Mouse (Mus musculus) embryonic facial prominence, embryonic 10.5 days (tissue): ENCODE data around the gene Cplx3. TPM values are rescaled to one million over a fixed set of nuclear protein-coding genes. Genes with fewer than 3 reads are reported as not detected.

Experiments
- DNase-seq: peaks from one replicate; pipeline ENCODE4 v3.0.0-alpha.2; 2017; ENCODE audit warnings: low spot score
- H3K27ac ChIP-seq: fragments of 300-500 bp; sonication (generic); replicated peaks from 2 replicates; pipeline ENCODE4 v1.5.1; 2016; ENCODE audit warnings: mild to moderate bottlenecking
- H3K27me3 ChIP-seq: fragments of 300-500 bp; sonication (generic); replicated peaks from 2 replicates; pipeline ENCODE4 v1.6.1; 2016; ENCODE audit warnings: low read depth, mild to moderate bottlenecking; ENCODE audit not compliant: poor library complexity, severe bottlenecking
- H3K36me3 ChIP-seq: fragments of 300-500 bp; sonication (generic); replicated peaks from 2 replicates; pipeline ENCODE4 v1.6.1; 2016; ENCODE audit warnings: mild to moderate bottlenecking, moderate library complexity
- H3K4me1 ChIP-seq: fragments of 300-500 bp; sonication (generic); 2 replicates; pipeline ENCODE4 v1.6.1; 2016
- H3K4me3 ChIP-seq: fragments of 300-500 bp; sonication (generic); 2 replicates; pipeline ENCODE4 v1.5.1; 2016; ENCODE audit warnings: mild to moderate bottlenecking, moderate library complexity
- H3K9me3 ChIP-seq: fragments of 300-500 bp; sonication (generic); 2 replicates; pipeline ENCODE4 v1.6.1; 2016; ENCODE audit warnings: mild to moderate bottlenecking
- WGBS: fragments of 180-500 bp; shearing (Covaris S2); methylation state at CpG from one replicate; pipeline ENCODE4 v1.1.7; 2016; 5-methylcytosine and 5-hydroxymethylcytosine counted together
- polyA plus RNA-seq: library from polyadenylated mRNA; unstranded; fragments of >200 nt; fragmentation: Nextera tagmentation; extraction: Ambion mirVana; gene quantifications from 2 replicates; pipeline ENCODE4 v1.2.1, GENCODE M21; 2016

The Cplx3 gene
- polyA plus RNA-seq: 1.6 and 1.8 TPM in 2 replicates

DNA sequence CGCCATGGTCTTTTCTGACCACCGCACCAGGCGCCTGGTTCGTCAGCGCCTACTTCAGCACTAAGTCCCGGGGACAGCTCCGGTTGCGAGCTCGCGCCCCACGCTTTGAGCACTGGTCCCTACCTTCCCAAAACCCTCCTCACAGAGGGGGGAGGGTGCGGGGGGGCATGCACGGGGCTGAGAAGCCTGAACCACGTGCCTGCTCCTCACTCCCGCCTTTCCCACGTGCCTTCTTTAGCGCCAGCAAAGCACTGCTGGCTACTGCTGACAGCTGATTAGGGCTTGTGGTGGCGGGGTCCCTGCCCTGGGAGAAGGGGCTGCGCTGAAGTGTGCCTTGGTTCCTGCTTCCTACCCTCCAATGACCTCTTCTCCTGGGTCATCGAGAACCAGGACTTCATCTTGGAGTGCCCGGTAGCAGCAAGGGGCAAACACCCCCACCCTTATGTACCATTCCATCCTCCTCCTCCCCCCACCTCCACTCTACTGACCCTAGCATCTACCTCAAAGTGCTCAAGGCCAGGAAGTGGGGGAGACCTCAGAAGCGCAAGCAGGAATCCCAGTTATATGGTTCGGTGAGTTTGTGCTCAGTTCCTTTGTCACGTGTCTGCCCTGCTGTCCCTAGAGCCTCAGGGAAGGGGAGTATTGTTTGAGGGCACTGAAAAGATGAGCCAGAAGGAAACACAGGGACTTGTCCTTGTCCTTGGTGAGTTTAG lies at the start of gene Cplx3:
Gene Cplx3 (minus strand): TSS at position 143 of the 713 bp plus-strand sequence.
- Histone ChIP-seq H3K36me3 (no peaks in the 10 kb centered on the region), H3K9me3 (no peaks in the 10 kb centered on the region), H3K27me3 (peaks cover 23% of the 10 kb centered on the region), H3K4me1 (peaks cover 24% of the 10 kb centered on the region), H3K4me3 (peak within 1 kb of the TSS; percentile 33), H3K27ac (no peak within 1 kb of the TSS)
- 6% methylated on average over 24 of the region's 24 CpGs for WGBS
- DNase-seq: peak; percentile 84

DNA sequence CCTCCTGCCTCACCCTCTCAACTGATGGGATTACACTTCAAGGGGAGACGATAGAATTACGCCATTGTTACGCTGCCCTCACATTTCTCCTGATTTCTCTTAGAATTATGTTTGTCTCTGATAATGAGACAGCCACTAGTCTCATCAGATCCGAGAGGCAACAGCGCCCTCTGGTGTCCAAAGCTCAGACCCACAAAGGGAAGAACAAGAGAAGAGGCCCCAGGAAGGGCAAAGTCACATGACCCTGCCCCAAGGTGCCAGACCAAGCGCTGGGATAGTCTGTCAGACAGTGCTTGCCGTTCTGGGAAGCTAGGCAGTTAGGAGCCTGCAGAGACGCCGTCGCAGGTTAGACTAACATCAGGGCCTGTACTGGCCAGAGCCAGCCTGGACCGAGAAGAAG lies 49.7 kb upstream of the Cplx3 start:
- Histone ChIP-seq H3K27ac (peak overlapping the region; percentile 30), H3K4me3 (peak overlapping the region; percentile 37), H3K36me3 (no peaks in the 10 kb centered on the region), H3K27me3 (peaks cover 34% of the 10 kb centered on the region), H3K4me1 (peaks cover 43% of the 10 kb centered on the region), H3K9me3 (no peaks in the 10 kb centered on the region)
- DNase-seq: peak; percentile 93
- WGBS: 2% methylated on average over 11 of the region's 11 CpGs

DNA sequence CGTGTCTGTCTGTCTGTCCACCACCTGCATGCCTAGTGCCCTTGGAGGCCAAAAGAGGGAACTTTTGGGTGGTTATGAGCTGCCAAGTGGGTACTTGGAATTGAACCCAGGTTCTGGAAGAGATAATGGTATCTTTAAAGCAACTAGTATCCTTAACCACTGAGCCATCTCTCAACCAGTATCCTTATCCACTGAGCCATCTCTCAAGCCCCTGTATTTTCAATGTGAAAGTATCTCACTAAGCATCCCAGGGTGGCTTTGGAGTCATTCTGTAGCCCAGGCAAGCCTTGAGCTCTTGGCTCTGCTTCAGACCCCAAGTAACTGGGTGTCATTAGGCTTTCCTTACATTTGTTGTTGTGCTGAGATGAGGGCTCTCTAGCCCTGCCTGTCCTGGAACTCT lies 48.9 kb upstream of the Cplx3 start:
- Histone ChIP-seq H3K27me3 (peaks cover 34% of the 10 kb centered on the region), H3K27ac (no peak overlapping the region), H3K4me3 (no peak overlapping the region), H3K9me3 (no peaks in the 10 kb centered on the region), H3K36me3 (no peaks in the 10 kb centered on the region), H3K4me1 (peaks cover 50% of the 10 kb centered on the region)
- WGBS: 91% methylated on average over 1 of the region's 1 CpGs
- DNase-seq: no peak

DNA sequence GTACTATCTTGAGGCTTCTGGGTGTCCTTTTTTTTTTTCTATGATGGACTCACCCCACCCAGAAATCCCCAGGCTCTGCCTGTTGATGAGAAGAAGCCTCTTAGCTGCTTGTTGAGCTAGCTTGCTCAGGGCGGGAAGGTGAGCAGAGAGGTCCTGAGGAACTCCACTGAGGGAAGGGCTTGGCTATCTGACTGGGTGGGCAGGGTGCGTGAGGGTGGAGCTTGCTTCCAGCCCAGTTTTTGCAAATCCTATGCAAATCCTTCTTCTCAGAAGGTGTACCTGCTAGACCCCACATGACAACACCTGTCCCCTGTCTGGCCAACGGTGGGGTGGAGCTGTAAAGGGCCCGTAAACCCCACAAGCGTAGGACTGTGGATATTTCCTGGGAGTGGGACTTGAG lies 47.2 kb upstream of the Cplx3 start, which contains the start of gene Csk:
Gene Csk (minus strand): TSS at position 349 of the 400 bp plus-strand sequence.
- Histone ChIP-seq H3K27ac (peak within 1 kb of the TSS; percentile 7; the same call in 1 of the 2 replicates), H3K36me3 (no peaks in the 10 kb centered on the region), H3K9me3 (no peaks in the 10 kb centered on the region), H3K4me3 (no peak within 1 kb of the TSS; the same call in 1 of the 2 replicates), H3K27me3 (peaks cover 34% of the 10 kb centered on the region), H3K4me1 (peaks cover 54% of the 10 kb centered on the region)
- WGBS: 41% methylated on average over 5 of the region's 5 CpGs
- DNase-seq: no peak

DNA sequence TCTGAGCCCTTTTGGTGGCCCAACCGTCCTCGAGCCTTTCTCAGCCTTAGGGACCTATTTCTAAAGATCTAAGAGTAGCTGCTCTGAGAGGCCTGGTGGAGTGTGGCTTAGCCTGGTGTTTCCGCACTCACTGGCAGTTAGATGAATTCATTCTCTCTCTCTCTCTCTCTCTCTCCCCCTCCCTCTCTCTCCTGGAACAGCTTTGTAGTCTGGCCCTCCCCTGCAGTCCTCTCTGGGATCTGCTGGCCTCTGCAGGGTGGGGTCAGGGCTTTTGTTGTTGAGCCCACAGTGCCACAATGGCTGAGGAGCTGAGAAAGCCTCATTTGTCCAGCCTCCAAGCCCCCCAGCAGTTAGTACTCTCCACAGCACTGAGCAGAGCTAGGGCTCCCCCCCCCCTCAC lies 46.8 kb upstream of the Cplx3 start:
- peaks cover 55% of the 10 kb centered on the region for H3K4me1 ChIP-seq
- peaks cover 34% of the 10 kb centered on the region for H3K27me3 ChIP-seq
- whole genome bisulfite sequencing: 32% methylated on average over 3 of the region's 3 CpGs
- no peaks in the 10 kb centered on the region for H3K36me3 ChIP-seq
- DNase-seq: peak; percentile 23
- H3K27ac ChIP-seq: peak overlapping the region; percentile 7; the same call in 1 of the 2 replicates
- no peak overlapping the region for H3K4me3 ChIP-seq
- no peaks in the 10 kb centered on the region for H3K9me3 ChIP-seq

DNA sequence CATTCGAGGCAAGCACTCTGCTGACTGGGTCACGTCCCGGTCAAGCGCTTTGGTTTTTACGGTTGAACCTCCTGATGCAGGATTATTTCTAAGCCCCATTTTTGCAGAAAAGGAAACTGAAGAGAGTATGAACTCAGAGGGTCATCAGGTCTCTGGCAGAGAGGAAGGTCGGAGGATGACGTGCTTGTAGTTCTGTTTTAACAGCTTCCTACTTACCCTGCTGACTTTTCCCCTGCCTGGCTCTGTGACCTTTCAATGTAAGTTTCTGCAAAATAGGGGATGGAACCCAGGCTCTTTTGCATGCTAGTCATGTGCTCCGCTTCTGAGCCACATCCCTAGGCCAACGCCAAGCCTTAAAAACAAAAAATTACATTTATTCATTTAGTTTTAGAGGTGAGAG lies 46.3 kb upstream of the Cplx3 start:
- no peak for DNase-seq
- Histone ChIP-seq H3K4me3 (no peak overlapping the region), H3K9me3 (no peaks in the 10 kb centered on the region), H3K36me3 (no peaks in the 10 kb centered on the region), H3K27me3 (peaks cover 35% of the 10 kb centered on the region), H3K4me1 (peaks cover 58% of the 10 kb centered on the region), H3K27ac (no peak overlapping the region)
- WGBS: 66% methylated on average over 9 of the region's 9 CpGs

DNA sequence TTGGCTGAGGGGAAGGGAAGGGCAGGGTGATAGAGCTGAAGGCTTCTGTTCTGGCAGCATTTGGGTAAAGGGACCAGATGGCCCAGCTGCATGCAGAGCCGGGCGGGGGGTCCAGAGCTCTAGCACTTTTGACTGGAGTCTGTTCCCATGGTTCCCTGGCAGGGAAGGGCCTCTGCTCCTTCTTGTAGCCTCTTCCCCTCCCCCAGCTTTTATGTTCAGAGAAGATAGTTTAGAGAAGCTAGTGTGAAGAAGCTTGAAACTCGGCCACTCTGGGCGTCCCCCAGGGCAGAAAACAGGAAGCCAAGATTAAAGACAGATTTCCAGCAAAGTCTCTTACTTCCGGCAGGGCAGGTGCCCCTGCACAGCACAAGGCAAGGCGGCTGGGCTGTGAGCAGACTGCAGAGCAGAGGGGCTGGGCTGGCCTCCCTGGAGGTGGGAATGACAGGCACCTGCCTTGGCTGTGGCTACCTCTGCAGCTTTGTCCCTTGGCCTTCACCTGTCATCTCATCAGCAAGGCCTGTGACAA lies 44.8 kb upstream of the Cplx3 start:
- H3K27me3 ChIP-seq: peaks cover 40% of the 10 kb centered on the region
- DNase-seq: peak; percentile 45
- 12% methylated on average over 6 of the region's 6 CpGs for WGBS
- H3K27ac ChIP-seq: peak overlapping the region; percentile 2; the same call in 1 of the 2 replicates
- H3K4me1 ChIP-seq: peaks cover 59% of the 10 kb centered on the region
- no peaks in the 10 kb centered on the region for H3K9me3 ChIP-seq
- H3K4me3 ChIP-seq: peak overlapping the region; percentile 13; the same call in 1 of the 2 replicates
- H3K36me3 ChIP-seq: no peaks in the 10 kb centered on the region

DNA sequence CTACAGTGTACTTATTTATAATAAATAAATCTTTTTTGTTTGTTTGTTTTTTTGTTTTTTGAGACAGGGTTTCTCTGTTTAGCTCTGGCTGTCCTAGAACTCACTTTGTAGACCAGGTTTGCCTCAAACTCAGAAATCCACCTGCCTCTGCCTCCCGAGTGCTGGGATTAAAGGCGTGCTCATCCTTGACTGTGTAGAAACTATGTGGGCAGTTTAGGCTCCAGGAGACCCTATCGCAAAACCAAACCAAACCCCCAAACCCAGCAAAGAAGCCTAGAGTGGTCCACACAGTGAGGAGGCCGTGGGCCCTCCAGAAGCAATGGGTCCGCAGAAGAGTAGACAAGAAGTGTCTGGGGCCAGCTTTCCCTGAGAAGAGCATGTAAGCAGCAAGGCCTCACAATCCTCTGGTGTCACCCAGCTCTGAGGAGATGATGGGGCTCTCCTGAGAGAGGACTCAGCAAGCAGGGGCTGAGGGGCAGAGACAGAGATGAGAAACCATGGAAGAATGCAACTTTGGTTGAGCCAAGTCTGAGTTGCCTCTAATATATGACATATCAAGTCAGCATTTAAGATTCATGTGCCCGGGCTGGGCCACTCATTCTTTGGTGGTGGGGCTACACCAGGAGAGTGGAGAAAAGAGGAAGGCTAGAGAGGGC lies 44.2 kb upstream of the Cplx3 start:
- Histone ChIP-seq H3K27ac (peak overlapping the region; percentile 2; the same call in 1 of the 2 replicates), H3K4me3 (no peak overlapping the region), H3K27me3 (peaks cover 40% of the 10 kb centered on the region), H3K36me3 (no peaks in the 10 kb centered on the region), H3K9me3 (no peaks in the 10 kb centered on the region), H3K4me1 (peaks cover 60% of the 10 kb centered on the region)
- 89% methylated on average over 6 of the region's 6 CpGs for WGBS
- no peak for DNase-seq

DNA sequence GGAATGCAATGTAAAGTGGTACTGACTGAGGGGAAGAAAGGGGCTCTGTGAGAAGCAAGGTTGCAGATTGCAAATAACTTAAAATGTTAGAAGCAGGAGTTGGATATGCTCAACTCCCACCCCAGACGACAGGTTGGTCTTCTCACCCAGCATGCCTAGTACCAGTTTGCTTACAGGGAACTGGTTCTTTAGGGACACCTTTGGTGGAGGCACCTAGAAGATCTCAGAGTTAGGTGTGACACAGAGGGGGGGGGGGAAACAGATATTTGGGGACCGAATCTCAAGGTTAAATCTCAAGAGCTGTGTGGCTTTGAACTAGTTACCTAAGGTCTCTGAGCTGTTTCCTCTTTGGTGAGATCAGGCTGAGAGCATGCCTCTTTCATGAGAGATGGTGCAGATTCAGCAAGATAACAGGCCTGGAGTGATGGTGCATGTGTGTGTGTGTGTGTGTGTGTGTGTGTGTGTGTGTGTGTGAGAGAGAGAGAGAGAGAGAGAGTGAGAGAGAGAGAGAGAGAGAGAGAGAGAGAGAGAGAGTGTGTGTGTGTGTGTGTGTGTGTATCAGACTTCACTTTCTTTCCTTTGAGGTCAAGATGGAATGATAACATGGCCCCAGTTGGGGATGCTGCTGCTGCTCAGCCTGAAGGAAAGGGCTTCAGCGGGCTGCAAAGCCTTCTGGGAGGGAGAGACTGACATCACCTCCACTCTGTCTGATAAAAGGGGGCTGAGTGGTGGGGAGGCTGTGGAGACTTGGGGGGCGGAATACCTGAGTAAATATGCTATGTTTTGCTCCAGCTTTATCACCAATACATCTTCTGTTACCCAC lies 41.4 kb upstream of the Cplx3 start:
- WGBS: 73% methylated on average over 4 of the region's 4 CpGs
- Histone ChIP-seq H3K9me3 (no peaks in the 10 kb centered on the region), H3K4me3 (no peak overlapping the region), H3K36me3 (peaks cover 6% of the 10 kb centered on the region), H3K27ac (no peak overlapping the region), H3K4me1 (peaks cover 65% of the 10 kb centered on the region), H3K27me3 (peaks cover 13% of the 10 kb centered on the region; the same call in 1 of the 2 replicates)
- DNase-seq: no peak

DNA sequence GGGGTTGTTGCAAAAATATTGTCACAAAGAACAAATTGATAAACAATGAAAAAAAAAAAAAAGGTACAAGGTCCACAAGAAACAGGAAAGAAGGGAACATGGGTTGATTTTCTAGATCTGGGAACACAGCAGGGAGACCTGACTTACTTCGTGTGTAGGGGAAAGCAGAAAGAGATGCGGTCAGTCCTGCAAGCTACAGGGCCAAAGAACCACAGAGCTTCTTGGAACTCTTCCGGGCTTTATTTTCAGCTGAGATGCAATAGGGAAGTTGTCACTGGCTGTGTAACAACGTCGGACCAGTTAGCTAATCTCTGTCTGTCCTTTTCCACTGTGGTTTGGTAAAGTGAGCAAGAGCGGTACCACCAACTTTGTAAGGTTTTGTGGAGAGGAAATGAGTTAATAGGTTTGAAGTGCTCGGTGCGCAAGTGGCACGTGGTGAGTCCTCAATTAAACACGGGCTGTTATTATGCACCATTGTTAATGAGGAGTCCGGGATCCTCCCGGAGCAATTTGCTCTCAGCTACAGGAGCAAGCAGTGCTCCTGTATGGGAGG lies 40.5 kb upstream of the Cplx3 start:
- Histone ChIP-seq H3K27me3 (peaks cover 11% of the 10 kb centered on the region; the same call in 1 of the 2 replicates), H3K9me3 (no peaks in the 10 kb centered on the region), H3K4me3 (no peak overlapping the region), H3K4me1 (peaks cover 66% of the 10 kb centered on the region), H3K27ac (no peak overlapping the region), H3K36me3 (peaks cover 15% of the 10 kb centered on the region)
- DNase-seq: no peak
- WGBS: 74% methylated on average over 12 of the region's 12 CpGs

DNA sequence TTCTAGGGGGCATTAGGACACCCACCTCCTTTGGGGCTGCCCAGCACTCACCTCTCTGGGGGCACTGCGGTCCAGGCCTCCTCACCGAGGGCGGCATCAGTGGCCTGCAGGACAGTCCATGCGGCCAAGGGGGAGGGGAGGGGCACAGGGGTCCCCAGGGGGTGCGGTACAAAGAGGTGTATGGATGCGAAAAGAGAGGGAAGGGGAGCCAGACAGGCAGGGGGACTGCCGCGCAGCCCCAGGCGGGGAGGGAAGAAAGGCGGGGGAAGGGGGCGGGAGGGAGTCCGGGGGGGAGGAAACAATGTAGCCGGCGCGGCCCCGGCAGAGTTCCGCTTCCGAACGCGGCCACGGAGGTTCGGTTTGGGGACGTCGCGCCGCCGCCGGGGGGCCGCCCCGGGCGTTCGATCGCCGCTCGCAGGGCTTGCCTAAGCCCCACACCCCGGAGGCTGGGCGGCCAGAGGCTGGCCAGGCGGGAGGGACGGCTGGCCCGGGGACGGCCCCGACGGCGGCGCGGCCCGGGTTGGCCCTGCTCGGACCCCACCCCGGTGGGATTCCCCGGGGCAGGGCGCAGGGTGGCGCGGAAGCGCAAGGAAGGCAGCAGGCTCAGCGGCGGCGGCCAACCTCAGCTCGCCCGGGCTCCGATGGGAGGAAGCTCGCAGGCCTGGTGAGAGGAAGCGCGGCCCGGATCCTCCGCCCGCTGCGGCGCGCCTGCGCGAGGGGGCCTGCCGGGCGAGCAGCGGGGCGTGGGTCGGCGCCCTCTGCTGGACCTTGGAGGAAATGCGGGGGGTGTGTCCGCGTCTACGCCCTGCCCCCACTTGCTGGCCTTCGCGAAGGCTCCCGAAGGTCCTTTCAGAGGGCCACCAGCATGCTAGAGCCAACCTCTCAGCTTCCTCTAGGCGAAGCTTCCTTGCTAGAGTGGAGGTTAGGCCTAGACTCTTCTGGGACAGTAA lies 39.1 kb upstream of the Cplx3 start:
- under 1% methylated on average over 85 of the region's 85 CpGs for WGBS
- peaks cover 66% of the 10 kb centered on the region for H3K4me1 ChIP-seq
- peak overlapping the region; percentile 99 for H3K27ac ChIP-seq

More for the DNA sequence above, 39.1 kb upstream of the Cplx3 start:
- H3K4me3 ChIP-seq: peak overlapping the region; percentile 99
- H3K27me3 ChIP-seq: 0 out of 2 replicates have a peak, but pooled peaks cover 5% of the 10 kb centered on the region
- peak; percentile 95 for DNase-seq
- H3K36me3 ChIP-seq: peaks cover 21% of the 10 kb centered on the region
- no peaks in the 10 kb centered on the region for H3K9me3 ChIP-seq
